Mouse (Mus musculus) midbrain, embryonic 13.5 days (tissue): Measurements from ENCODE around the gene Bicral. TPM values are rescaled to one million over a fixed set of nuclear protein-coding genes. Genes with fewer than 3 reads are reported as not detected.
"Not testable (repeated sequence)": the region's sequence is repeated elsewhere in the genome, so short reads cannot be mapped to it uniquely, and the experiment has no call there.

ENCODE experiments used
- ATAC-seq: fragments of 200-750 bp; cut with Nextera tagmentation; 2 replicates; pipeline ENCODE4 v1.8.0; 2017; ENCODE audit warnings: mild to moderate bottlenecking, moderate TSS enrichment, moderate library complexity
- H3K27ac ChIP-seq: fragments of 300-500 bp; sonication (generic); 2 replicates; pipeline ENCODE4 v1.5.1; 2015; ENCODE audit warnings: inconsistent platforms, mild to moderate bottlenecking, moderate library complexity
- H3K27me3 ChIP-seq: fragments of 300-500 bp; sonication (generic); 2 replicates; pipeline ENCODE4 v1.6.1; 2015; ENCODE audit warnings: mild to moderate bottlenecking, inconsistent platforms
- H3K36me3 ChIP-seq: fragments of 300-500 bp; sonication (generic); 2 replicates; pipeline ENCODE4 v1.6.1; 2015; ENCODE audit warnings: mild to moderate bottlenecking, inconsistent platforms
- H3K4me1 ChIP-seq: fragments of 300-500 bp; sonication (generic); replicated peaks from 2 replicates; pipeline ENCODE4 v1.6.1; 2015; ENCODE audit warnings: inconsistent platforms
- H3K4me2 ChIP-seq: fragments of 300-500 bp; sonication (generic); replicated peaks from 2 replicates; pipeline ENCODE4 v1.6.1; 2015; ENCODE audit warnings: moderate library complexity, mild to moderate bottlenecking, inconsistent platforms
- H3K4me3 ChIP-seq: fragments of 300-500 bp; sonication (generic); replicated peaks from 2 replicates; pipeline ENCODE4 v1.5.1; 2015; ENCODE audit warnings: mild to moderate bottlenecking, inconsistent platforms
- H3K9ac ChIP-seq: fragments of 300-500 bp; sonication (generic); replicated peaks from 2 replicates; pipeline ENCODE4 v1.6.1; 2015; ENCODE audit warnings: mild to moderate bottlenecking, inconsistent platforms
- H3K9me3 ChIP-seq: fragments of 300-500 bp; sonication (generic); 2 replicates; pipeline ENCODE4 v1.6.1; 2016; ENCODE audit warnings: mild to moderate bottlenecking, inconsistent platforms
- WGBS: fragments of 180-500 bp; shearing (Covaris S2); methylation state at CpG from one replicate; pipeline ENCODE4 v1.1.7; 2015; 5-methylcytosine and 5-hydroxymethylcytosine counted together
- polyA plus RNA-seq: library from polyadenylated mRNA; unstranded; fragments of >200 nt; fragmentation: Nextera tagmentation; extraction: Ambion mirVana; gene quantifications from 2 replicates; pipeline ENCODE4 v1.2.1, GENCODE M21; 2015

Gene Bicral
- polyA plus RNA-seq, 1 experiment from 2014 or later, result 9.4 TPM

GRCm38 (mm10) chr17:46853281-46853680, 5.0 kb downstream of the Bicral start:
- ATAC-seq, result no peak
- Histone ChIP-seq H3K4me3 (no peak overlapping the region), H3K4me2 (no peak overlapping the region), H3K9ac (no peak overlapping the region), H3K4me1 (peaks cover 32% of the 10 kb centered on the region), H3K36me3 (no peaks in the 10 kb centered on the region), H3K27me3 (no peaks in the 10 kb centered on the region), H3K27ac (peak overlapping the region; percentile 61), H3K9me3 (no peaks in the 10 kb centered on the region)
- 55% methylated on average over 6 of the region's 6 CpGs for WGBS

DNA sequence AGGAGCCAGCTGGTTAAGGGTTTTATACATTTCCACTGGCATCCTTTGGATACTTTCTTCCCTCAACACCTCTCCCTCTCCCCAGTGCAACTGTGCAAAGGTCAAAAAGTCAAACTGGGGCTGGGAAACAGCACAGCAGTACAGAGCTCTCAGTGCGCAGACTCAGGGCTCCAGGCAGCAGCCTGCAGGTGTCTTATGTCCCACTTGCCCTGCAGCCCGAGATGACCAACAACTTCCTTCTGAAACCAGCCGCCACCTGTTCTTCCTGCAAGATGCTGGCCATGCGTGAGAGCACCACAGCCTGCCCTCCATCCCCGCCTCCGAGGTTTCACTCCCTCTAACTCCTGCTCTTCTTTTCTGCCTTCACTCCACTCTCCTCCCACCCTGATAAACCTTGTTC, 5.6 kb downstream of the Bicral start:
- no peak overlapping the region for H3K4me3 ChIP-seq
- peak overlapping the region; percentile 61 for H3K27ac ChIP-seq
- no peaks in the 10 kb centered on the region for H3K36me3 ChIP-seq
- H3K9me3 ChIP-seq, result no peaks in the 10 kb centered on the region
- H3K9ac ChIP-seq, result no peak overlapping the region
- 43% methylated on average over 6 of the region's 6 CpGs for WGBS
- no peaks in the 10 kb centered on the region for H3K27me3 ChIP-seq
- no peak overlapping the region for H3K4me2 ChIP-seq
- peaks cover 32% of the 10 kb centered on the region for H3K4me1 ChIP-seq
- ATAC-seq, result no peak

DNA sequence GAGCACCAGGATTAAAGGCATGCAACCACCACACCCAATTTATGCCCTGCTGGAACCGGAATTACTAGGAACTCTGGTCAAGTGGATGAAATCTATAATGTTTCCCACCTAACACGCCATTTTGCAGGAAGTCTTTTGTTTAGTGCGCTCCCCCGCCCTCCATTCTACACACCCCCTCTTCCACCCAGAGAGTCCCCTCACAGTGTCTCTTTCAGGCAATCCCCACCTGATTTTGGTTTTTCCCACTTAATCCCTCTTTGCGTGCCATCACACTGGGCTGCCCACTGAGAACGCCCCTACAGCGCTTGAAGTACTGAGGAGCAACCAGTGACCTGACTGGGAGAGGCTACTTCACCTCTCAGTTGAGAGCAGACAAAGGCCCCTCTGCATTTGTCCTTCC, 11.1 kb downstream of the Bicral start:
- Histone ChIP-seq H3K9me3 (no peaks in the 10 kb centered on the region), H3K4me2 (no peak overlapping the region), H3K27me3 (no peaks in the 10 kb centered on the region), H3K9ac (no peak overlapping the region), H3K4me1 (peaks cover 16% of the 10 kb centered on the region), H3K4me3 (no peak overlapping the region), H3K27ac (no peak overlapping the region), H3K36me3 (0 out of 2 replicates have a peak, but pooled peaks cover 4% of the 10 kb centered on the region)
- 93% methylated on average over 7 of the region's 7 CpGs for WGBS
- ATAC-seq, result no peak

DNA sequence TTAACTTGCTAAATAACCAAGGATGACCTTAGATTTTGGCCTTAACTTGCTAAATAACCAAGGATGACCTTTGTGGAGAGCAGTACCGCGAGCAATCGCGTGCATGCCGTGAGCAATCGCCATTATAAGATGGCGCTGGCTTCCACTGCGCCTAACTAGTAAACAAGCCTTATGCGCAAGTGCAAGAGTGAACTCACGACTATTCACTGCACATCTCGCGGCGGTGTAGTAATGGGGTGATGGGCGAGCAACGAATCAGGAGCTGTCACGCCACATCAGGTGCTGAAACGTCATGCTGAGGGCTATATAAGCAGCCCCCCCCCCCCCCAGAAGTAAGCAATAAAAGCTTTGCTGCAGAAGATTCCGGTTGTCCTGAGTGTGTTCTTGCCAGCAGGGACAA, 11.7 kb downstream of the Bicral start:
- H3K4me1 ChIP-seq, result peaks cover 16% of the 10 kb centered on the region
- H3K27me3 ChIP-seq, H3K4me2 ChIP-seq, H3K4me3 ChIP-seq, H3K36me3 ChIP-seq, H3K9ac ChIP-seq, ATAC-seq, H3K9me3 ChIP-seq, H3K27ac ChIP-seq: not testable (repeated sequence)
- WGBS, result 96% methylated on average over 18 of the region's 18 CpGs

- no peaks in the 10 kb centered on the region for H3K9me3 ChIP-seq
- H3K36me3 ChIP-seq, result 0 out of 2 replicates have a peak, but pooled peaks cover 4% of the 10 kb centered on the region
- no peak overlapping the region for H3K4me3 ChIP-seq
- H3K4me2 ChIP-seq, result no peak overlapping the region
- H3K27me3 ChIP-seq, result no peaks in the 10 kb centered on the region
- 84% methylated on average over 12 of the region's 12 CpGs for WGBS
- ATAC-seq, result no peak
- 0 out of 2 replicates have a peak overlapping the region, but pooled peaks have one; percentile 35 for H3K27ac ChIP-seq
- peaks cover 16% of the 10 kb centered on the region for H3K4me1 ChIP-seq
- no peak overlapping the region for H3K9ac ChIP-seq
These were observed 13.0 kb downstream of the Bicral start for GRCm38 (mm10) chr17:46845262-46845661.

- no peak overlapping the region for H3K4me3 ChIP-seq
- H3K4me1 ChIP-seq, result peaks cover 16% of the 10 kb centered on the region
- no peak for ATAC-seq
- peak overlapping the region; percentile 35 for H3K27ac ChIP-seq
- peaks cover 9% of the 10 kb centered on the region; the same call in 1 of the 2 replicates for H3K36me3 ChIP-seq
- H3K4me2 ChIP-seq, result no peak overlapping the region
- H3K9me3 ChIP-seq, result no peaks in the 10 kb centered on the region
- no peaks in the 10 kb centered on the region for H3K27me3 ChIP-seq
- H3K9ac ChIP-seq, result no peak overlapping the region
- 69% methylated on average over 10 of the region's 10 CpGs for WGBS
These were observed 13.5 kb downstream of the Bicral start for GRCm38 (mm10) chr17:46844811-46845210.

DNA sequence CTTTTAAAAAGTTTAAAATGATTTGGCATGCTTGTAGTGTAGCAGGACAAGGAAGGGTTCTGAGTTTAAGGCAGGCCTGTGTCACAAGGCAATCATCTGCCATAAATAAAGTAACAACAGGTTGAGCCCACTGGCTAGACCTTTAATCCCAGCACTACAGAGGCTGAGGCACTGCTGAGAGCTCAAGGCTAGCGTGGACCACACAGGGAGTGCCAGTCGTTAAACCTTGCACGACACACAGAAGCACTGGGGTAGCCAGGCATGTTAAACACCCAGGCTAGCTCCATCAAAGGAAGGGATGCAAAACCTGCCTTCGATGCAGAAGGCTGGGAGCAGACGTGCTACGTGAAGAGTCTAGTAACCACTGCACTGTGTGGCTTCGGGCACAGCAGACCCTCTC, 14.6 kb downstream of the Bicral start:
- H3K4me3 ChIP-seq, result no peak overlapping the region
- no peak for ATAC-seq
- H3K9me3 ChIP-seq, result no peaks in the 10 kb centered on the region
- peak overlapping the region; percentile 58; the same call in 1 of the 2 replicates for H3K27ac ChIP-seq
- peaks cover 12% of the 10 kb centered on the region; the same call in 1 of the 2 replicates for H3K36me3 ChIP-seq
- H3K4me1 ChIP-seq, result peaks cover 16% of the 10 kb centered on the region
- no peaks in the 10 kb centered on the region for H3K27me3 ChIP-seq
- no peak overlapping the region for H3K9ac ChIP-seq
- 67% methylated on average over 7 of the region's 7 CpGs for WGBS
- no peak overlapping the region for H3K4me2 ChIP-seq

DNA sequence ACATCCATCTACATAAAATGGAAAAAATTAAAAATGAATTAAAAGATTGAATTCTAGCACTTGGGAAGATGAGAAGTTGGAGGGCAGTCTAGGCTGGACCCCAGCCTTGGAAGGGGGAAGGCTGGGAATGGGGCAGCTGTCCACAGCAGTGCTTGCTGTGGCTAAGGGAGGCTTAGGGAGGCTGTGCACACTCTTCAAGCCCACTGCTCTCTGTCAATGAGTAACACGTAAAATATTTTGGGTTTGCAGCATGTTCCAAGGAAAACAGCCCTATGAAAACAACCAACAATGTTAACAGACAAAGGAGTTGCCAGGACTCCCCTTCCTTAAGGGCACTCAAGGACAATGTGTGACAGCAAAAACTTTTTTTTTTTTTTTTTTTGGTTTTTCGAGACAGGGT, 15.3 kb downstream of the Bicral start:
- no peaks in the 10 kb centered on the region for H3K9me3 ChIP-seq
- 82% methylated on average over 2 of the region's 2 CpGs for WGBS
- H3K4me2 ChIP-seq, result no peak overlapping the region
- peaks cover 12% of the 10 kb centered on the region; the same call in 1 of the 2 replicates for H3K36me3 ChIP-seq
- no peak for ATAC-seq
- peaks cover 16% of the 10 kb centered on the region for H3K4me1 ChIP-seq
- H3K9ac ChIP-seq, result no peak overlapping the region
- no peak overlapping the region for H3K27ac ChIP-seq
- H3K27me3 ChIP-seq, result no peaks in the 10 kb centered on the region
- H3K4me3 ChIP-seq, result no peak overlapping the region

GRCm38 (mm10) chr17:46840304-46841010, 17.8 kb downstream of the Bicral start:
- 91% methylated on average over 10 of the region's 10 CpGs for WGBS
- Histone ChIP-seq H3K36me3 (peaks cover 12% of the 10 kb centered on the region; the same call in 1 of the 2 replicates), H3K4me3 (no peak overlapping the region), H3K4me2 (no peak overlapping the region), H3K27ac (no peak overlapping the region), H3K27me3 (no peaks in the 10 kb centered on the region), H3K4me1 (peaks cover 16% of the 10 kb centered on the region), H3K9me3 (no peaks in the 10 kb centered on the region), H3K9ac (no peak overlapping the region)
- ATAC-seq, result no peak

- Histone ChIP-seq H3K27ac (no peak overlapping the region), H3K36me3 (peaks cover 8% of the 10 kb centered on the region; the same call in 1 of the 2 replicates), H3K9ac (no peak overlapping the region), H3K27me3 (no peaks in the 10 kb centered on the region), H3K4me2 (no peak overlapping the region), H3K4me1 (no peaks in the 10 kb centered on the region), H3K4me3 (no peak overlapping the region), H3K9me3 (no peaks in the 10 kb centered on the region)
- 63% methylated on average over 7 of the region's 7 CpGs for WGBS
- ATAC-seq, result no peak
These were observed 19.8 kb downstream of the Bicral start for GRCm38 (mm10) chr17:46838396-46838920.

DNA sequence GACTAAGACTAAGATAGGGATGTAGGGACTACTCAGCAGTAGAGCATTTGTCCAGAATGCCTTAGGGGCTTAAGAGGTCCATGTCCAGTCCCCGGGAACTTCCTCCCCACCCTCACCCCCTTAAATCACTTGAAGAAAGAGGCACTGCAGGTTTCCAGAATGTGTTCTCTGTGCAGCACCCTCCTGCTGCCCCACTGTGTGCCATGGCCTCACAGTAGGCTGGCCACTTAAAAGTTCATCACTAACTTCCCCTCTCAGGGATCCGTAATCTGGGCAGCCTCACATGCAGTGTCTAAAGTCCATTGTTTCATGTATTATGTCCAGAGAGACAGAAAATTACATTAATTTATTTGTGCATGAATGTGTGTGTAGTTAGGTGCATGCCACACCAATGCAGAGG, 20.4 kb downstream of the Bicral start:
- Histone ChIP-seq H3K9ac (no peak overlapping the region), H3K4me2 (no peak overlapping the region), H3K27me3 (no peaks in the 10 kb centered on the region), H3K4me1 (no peaks in the 10 kb centered on the region), H3K9me3 (no peaks in the 10 kb centered on the region), H3K4me3 (no peak overlapping the region), H3K27ac (no peak overlapping the region), H3K36me3 (peaks cover 8% of the 10 kb centered on the region; the same call in 1 of the 2 replicates)
- ATAC-seq, result no peak
- WGBS, result 89% methylated on average over 2 of the region's 2 CpGs

- Histone ChIP-seq H3K36me3 (peaks cover 8% of the 10 kb centered on the region; the same call in 1 of the 2 replicates), H3K9me3 (no peaks in the 10 kb centered on the region), H3K4me1 (no peaks in the 10 kb centered on the region), H3K4me2 (no peak overlapping the region), H3K4me3 (no peak overlapping the region), H3K27ac (no peak overlapping the region), H3K9ac (no peak overlapping the region), H3K27me3 (no peaks in the 10 kb centered on the region)
- WGBS, result 94% methylated on average over 6 of the region's 6 CpGs
- ATAC-seq, result no peak
These were observed 23.1 kb downstream of the Bicral start for GRCm38 (mm10) chr17:46835093-46835715.
